Mouse (Mus musculus) midbrain, embryonic 12.5 days (tissue): ENCODE data around the gene Slc38a8. TPM values are rescaled to one million over a fixed set of nuclear protein-coding genes. Genes with fewer than 3 reads are reported as not detected.

Experiments
- ATAC-seq: fragments of 200-750 bp; cut with Nextera tagmentation; 2 replicates; pipeline ENCODE4 v1.8.0; 2017; ENCODE audit warnings: low read depth, moderate TSS enrichment, moderate library complexity; ENCODE audit not compliant: low FRiP score
- H3K27ac ChIP-seq: fragments of 300-500 bp; sonication (generic); replicated peaks from 2 replicates; pipeline ENCODE4 v1.5.1; 2016; ENCODE audit warnings: mild to moderate bottlenecking
- H3K27me3 ChIP-seq: fragments of 300-500 bp; sonication (generic); 2 replicates; pipeline ENCODE4 v1.6.1; 2016; ENCODE audit warnings: mild to moderate bottlenecking
- H3K36me3 ChIP-seq: fragments of 300-500 bp; sonication (generic); 2 replicates; pipeline ENCODE4 v1.6.1; 2016
- H3K4me1 ChIP-seq: fragments of 300-500 bp; sonication (generic); 2 replicates; pipeline ENCODE4 v1.6.1; 2016
- H3K4me2 ChIP-seq: fragments of 300-500 bp; sonication (generic); replicated peaks from 2 replicates; pipeline ENCODE4 v1.6.1; 2016; ENCODE audit warnings: mild to moderate bottlenecking, moderate library complexity
- H3K4me3 ChIP-seq: fragments of 300-500 bp; sonication (generic); 2 replicates; pipeline ENCODE4 v1.5.1; 2016; ENCODE audit warnings: mild to moderate bottlenecking
- H3K9ac ChIP-seq: fragments of 300-500 bp; sonication (generic); replicated peaks from 2 replicates; pipeline ENCODE4 v1.6.1; 2016; ENCODE audit warnings: mild to moderate bottlenecking, moderate library complexity
- H3K9me3 ChIP-seq: fragments of 300-500 bp; sonication (generic); 2 replicates; pipeline ENCODE4 v1.6.1; 2016; ENCODE audit warnings: mild to moderate bottlenecking
- WGBS: fragments of 180-500 bp; shearing (Covaris S2); methylation state at CpG from one replicate; pipeline ENCODE4 v1.1.7; 2016; 5-methylcytosine and 5-hydroxymethylcytosine counted together
- polyA plus RNA-seq: library from polyadenylated mRNA; unstranded; fragments of >200 nt; fragmentation: Nextera tagmentation; extraction: Ambion mirVana; gene quantifications from 2 replicates; pipeline ENCODE4 v1.2.1, GENCODE M21; 2016

Gene Slc38a8
- polyA plus RNA-seq, 1 experiment from 2014 or later = 0.15 TPM

DNA sequence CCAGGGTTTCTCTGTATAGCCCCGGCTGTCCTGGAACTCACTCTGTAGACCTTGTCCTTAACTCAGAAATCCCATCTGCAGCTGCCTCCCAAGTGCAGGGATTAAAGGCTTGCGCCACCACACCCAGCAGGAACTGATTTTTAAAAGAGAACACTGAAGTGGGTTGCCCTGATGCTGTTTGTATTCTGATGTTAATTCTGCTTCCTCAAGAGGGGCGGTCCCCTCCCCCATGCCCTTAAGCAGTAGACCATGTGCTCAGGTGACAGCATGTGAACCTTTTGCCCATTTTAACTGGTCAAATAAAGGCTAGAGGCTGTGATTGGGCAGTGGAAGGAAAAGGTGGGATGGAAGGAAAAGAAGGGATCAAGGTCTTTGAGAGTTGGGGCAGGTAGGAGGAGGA, 14.3 kb upstream of the Slc38a8 start:
- H3K4me3 ChIP-seq = no peak overlapping the region
- H3K4me1 ChIP-seq = peaks cover 14% of the 10 kb centered on the region
- no peak overlapping the region for H3K9ac ChIP-seq
- H3K27me3 ChIP-seq = no peaks in the 10 kb centered on the region
- H3K27ac ChIP-seq = peak overlapping the region; percentile 39; the same call in 1 of the 2 replicates
- no peak overlapping the region for H3K4me2 ChIP-seq
- no peaks in the 10 kb centered on the region for H3K9me3 ChIP-seq
- no peak for ATAC-seq
- H3K36me3 ChIP-seq = peaks cover 98% of the 10 kb centered on the region
- WGBS = 33% methylated on average over 3 of the region's 3 CpGs

DNA sequence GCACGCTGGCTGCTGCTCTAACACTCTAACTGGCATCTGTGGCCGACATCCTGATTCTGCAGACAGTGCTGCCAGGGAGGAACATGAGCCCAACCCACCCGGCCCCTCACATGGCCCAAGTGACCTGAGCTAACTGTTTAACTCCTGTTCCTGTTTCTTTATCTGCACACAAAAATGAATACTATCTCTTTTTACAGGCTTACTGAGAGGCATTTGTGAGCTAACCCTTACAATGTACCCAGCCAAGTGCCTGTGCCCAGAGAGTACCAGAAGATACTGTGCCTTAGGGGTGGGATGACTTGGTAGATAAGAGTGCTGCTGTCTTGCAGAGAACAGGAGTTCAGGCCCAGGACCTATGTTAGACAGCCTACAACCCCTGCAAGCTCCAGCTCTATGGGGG, 13.4 kb upstream of the Slc38a8 start:
- peak overlapping the region; percentile 39; the same call in 1 of the 2 replicates for H3K27ac ChIP-seq
- H3K27me3 ChIP-seq = no peaks in the 10 kb centered on the region
- no peak overlapping the region for H3K9ac ChIP-seq
- H3K9me3 ChIP-seq = no peaks in the 10 kb centered on the region
- H3K4me1 ChIP-seq = peaks cover 14% of the 10 kb centered on the region
- no peak overlapping the region for H3K4me3 ChIP-seq
- no peak overlapping the region for H3K4me2 ChIP-seq
- 89% methylated on average over 3 of the region's 3 CpGs for WGBS
- no peak for ATAC-seq
- peaks cover 98% of the 10 kb centered on the region for H3K36me3 ChIP-seq

DNA sequence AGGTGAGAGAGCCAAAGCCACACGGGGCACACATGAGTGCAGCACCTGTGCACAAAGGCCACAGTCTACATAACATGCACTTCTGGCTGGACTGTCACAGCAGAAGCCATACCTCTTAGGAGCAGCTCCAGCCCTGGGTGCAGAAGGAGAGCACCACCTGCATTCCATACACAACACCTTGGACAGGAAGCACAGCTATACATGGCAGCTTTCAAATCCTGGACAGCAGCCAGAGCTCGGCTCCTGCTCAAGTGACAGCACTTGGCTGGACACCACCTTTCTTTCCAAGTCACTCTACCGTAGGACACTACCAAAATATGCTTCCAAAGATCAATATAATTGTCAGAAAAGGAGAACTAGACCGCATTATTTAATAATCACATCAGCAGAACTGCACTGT, 11.9 kb upstream of the Slc38a8 start:
- 96% methylated on average over 4 of the region's 4 CpGs for WGBS
- no peak for ATAC-seq
- H3K4me1 ChIP-seq = peaks cover 14% of the 10 kb centered on the region
- H3K4me2 ChIP-seq = no peak overlapping the region
- no peaks in the 10 kb centered on the region for H3K9me3 ChIP-seq
- H3K4me3 ChIP-seq = no peak overlapping the region
- H3K27ac ChIP-seq = no peak overlapping the region
- H3K27me3 ChIP-seq = no peaks in the 10 kb centered on the region
- no peak overlapping the region for H3K9ac ChIP-seq
- peaks cover 98% of the 10 kb centered on the region for H3K36me3 ChIP-seq

DNA sequence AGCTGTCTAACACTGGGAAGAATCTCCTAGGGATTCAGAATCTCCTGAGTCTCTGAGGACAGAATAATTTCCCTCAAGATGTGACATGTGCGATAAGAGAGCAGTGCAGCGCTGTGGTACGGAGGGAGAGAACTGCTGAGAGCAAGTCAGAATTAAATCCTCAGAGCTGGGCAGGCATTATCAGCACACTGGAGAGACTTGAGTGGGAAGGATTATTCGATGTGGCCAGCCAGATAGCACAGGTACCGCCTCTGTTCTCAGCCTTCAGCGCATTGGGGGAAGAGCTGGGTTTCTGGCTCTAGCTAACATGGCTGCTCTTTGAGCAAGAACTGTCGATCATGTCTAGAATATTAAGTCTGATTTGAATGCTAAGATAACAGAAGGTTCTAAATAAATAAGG, 10.2 kb upstream of the Slc38a8 start:
- Histone ChIP-seq H3K4me1 (peaks cover 14% of the 10 kb centered on the region), H3K9me3 (no peaks in the 10 kb centered on the region), H3K27ac (peak overlapping the region; percentile 46), H3K9ac (no peak overlapping the region), H3K36me3 (peaks cover 94% of the 10 kb centered on the region), H3K4me2 (no peak overlapping the region), H3K4me3 (no peak overlapping the region), H3K27me3 (no peaks in the 10 kb centered on the region)
- ATAC-seq = no peak
- 88% methylated on average over 7 of the region's 7 CpGs for WGBS

DNA sequence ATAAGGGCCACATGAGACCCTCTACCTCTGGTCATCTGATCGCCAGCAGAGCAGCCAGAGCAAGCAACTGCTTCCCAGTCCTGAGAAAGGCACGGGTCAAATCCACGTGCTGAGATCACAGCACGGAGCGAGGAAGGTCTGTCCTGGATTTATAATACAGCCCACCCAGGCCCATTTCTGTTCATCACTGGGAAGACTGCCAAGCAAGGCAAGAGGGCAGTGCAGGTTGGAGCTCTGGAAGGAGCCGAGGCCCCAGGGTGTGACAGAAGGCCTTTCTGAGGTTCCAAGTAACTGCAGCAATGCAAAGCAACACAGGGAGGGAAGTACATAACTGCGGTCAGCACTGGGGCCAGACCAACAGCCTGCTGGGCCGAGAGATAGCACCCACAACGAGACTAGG, 9.0 kb upstream of the Slc38a8 start:
- no peak overlapping the region for H3K27ac ChIP-seq
- no peaks in the 10 kb centered on the region for H3K27me3 ChIP-seq
- no peak overlapping the region for H3K4me2 ChIP-seq
- H3K36me3 ChIP-seq = peaks cover 90% of the 10 kb centered on the region
- no peak overlapping the region for H3K9ac ChIP-seq
- no peak overlapping the region for H3K4me3 ChIP-seq
- peaks cover 13% of the 10 kb centered on the region for H3K4me1 ChIP-seq
- 94% methylated on average over 9 of the region's 9 CpGs for WGBS
- H3K9me3 ChIP-seq = no peaks in the 10 kb centered on the region
- no peak for ATAC-seq

DNA sequence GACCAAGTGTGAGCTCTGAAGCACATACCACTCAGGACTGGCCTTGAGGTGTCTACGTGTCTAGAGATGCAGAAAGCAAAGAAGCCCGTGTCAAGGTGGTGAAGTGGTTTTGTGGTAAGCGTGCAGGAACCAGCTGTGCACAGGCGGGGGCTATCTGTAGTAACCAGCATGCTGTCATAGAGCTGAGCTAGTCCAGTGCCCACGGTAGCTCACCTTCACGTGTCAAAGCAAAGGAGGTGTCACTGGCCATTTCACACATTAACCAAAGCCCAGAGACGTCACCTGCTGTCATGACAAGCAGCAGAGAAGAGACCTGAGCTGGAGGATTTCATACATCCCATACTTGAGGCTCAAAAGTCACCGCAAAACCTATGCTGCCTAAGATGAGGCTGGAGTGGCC, 4.6 kb upstream of the Slc38a8 start:
- Histone ChIP-seq H3K9ac (no peak overlapping the region), H3K4me2 (no peak overlapping the region), H3K27me3 (no peaks in the 10 kb centered on the region; the same call in 1 of the 2 replicates), H3K4me3 (no peak overlapping the region), H3K4me1 (peaks cover 47% of the 10 kb centered on the region), H3K9me3 (no peaks in the 10 kb centered on the region), H3K36me3 (peaks cover 50% of the 10 kb centered on the region), H3K27ac (no peak overlapping the region)
- WGBS = 85% methylated on average over 8 of the region's 8 CpGs
- ATAC-seq = no peak

DNA sequence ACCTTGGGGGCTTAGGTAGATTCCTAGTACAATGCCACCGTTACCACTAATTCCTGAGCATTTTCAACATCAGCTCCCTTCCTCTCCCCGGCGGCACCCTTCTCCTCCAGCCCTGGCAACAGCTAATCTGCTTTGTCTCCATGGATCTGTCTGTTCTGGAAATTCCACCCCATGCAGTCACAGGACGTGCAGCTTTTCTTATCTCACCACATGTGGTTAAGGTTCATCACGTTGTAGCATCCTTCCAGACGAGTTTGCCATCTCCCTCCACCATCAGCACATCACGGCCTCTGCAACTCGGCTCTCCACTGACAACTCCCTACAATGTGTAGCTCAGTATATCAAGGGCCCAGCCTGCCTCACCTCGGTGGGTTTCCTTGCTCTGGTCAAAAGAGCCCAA, 4.0 kb upstream of the Slc38a8 start:
- Histone ChIP-seq H3K9me3 (no peaks in the 10 kb centered on the region), H3K36me3 (peaks cover 44% of the 10 kb centered on the region), H3K27me3 (no peaks in the 10 kb centered on the region; the same call in 1 of the 2 replicates), H3K27ac (peak overlapping the region; percentile 35; the same call in 1 of the 2 replicates), H3K4me3 (no peak overlapping the region), H3K9ac (no peak overlapping the region), H3K4me2 (no peak overlapping the region), H3K4me1 (peaks cover 48% of the 10 kb centered on the region)
- WGBS = 15% methylated on average over 9 of the region's 9 CpGs
- ATAC-seq = no peak

DNA sequence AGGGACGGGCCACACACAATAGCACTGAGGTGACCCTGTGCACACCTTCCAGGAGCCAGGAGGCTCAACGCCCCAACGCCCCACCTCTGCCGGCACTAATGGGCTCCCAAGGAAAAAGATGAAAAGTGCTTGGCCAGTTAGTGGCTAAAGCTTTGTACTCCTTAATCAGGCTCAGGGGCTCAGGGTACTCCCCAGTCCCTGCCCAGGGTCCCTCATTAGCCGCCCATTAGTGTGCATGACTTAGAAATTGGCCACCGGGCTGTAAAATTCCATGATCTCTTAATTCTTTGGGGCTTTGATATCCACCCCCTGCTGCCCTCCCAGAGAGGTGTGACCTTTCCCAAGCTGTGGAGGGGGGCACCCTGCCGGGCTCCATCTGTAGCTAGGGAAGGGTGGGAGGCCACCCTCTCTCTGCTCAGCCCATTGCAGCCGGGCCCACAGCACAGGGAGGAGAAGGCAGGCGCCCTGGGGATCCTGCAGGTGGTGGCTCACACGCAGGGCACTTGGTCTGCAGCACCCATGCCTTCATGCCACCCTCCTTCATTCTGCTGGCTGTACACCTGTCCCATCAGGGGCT, 1.8 kb upstream of the Slc38a8 start:
- Histone ChIP-seq H3K4me1 (peaks cover 50% of the 10 kb centered on the region), H3K36me3 (peaks cover 22% of the 10 kb centered on the region), H3K4me2 (no peak overlapping the region), H3K9me3 (no peaks in the 10 kb centered on the region), H3K9ac (no peak overlapping the region), H3K27me3 (no peaks in the 10 kb centered on the region; the same call in 1 of the 2 replicates), H3K4me3 (no peak overlapping the region), H3K27ac (no peak overlapping the region)
- 35% methylated on average over 10 of the region's 10 CpGs for WGBS
- ATAC-seq = peak; percentile 42; the same call in 1 of the 2 replicates

DNA sequence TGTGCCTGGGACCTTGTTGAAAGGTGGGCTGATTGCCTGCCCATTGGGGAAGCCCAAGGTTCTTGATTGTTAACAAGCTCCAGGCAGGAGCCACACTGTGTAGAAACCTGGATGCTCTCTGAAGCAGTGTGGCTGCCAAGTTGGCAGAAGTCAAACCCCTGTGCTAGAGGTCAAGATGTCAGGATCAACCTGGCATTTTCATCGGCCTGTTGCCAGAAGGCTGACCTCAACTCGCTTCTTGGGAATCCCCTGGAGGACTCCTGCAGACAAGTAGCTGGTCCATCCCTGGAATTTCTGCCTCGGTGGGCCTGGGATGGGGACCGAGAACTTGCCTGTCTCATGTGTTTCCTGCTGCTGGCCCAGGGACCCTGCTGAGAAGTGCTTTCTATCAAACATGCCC, 613 bp upstream of the Slc38a8 start:
- H3K27ac ChIP-seq = no peak overlapping the region
- WGBS = 64% methylated on average over 4 of the region's 4 CpGs
- no peak for ATAC-seq

DNA sequence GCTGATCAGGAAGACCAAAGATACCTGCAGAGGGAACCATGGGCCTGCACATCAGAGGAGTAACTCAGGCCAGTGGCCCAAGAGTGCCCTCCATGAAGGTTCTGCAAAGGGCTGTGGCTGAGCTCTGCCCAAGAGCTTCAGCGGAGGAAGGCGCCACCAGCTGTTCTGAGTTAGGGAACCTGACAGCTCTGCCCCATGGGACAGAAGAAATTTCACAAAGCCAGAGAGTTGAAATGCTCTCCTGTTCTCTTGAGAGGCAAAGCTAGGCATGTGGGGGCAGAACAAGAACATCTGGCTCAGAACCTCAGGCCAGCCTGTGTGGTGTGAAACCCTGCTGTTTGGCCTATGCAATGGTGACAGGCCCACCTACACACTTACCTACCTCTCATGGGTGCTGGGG, 1.7 kb downstream of the Slc38a8 start:
- H3K4me2 ChIP-seq = no peak overlapping the region
- peaks cover 6% of the 10 kb centered on the region; the same call in 1 of the 2 replicates for H3K27me3 ChIP-seq
- no peaks in the 10 kb centered on the region for H3K9me3 ChIP-seq
- peaks cover 44% of the 10 kb centered on the region for H3K4me1 ChIP-seq
- WGBS = 95% methylated on average over 2 of the region's 2 CpGs
- H3K4me3 ChIP-seq = no peak overlapping the region
- no peak overlapping the region for H3K27ac ChIP-seq
- no peak for ATAC-seq
- 0 out of 2 replicates have a peak, but pooled peaks cover 4% of the 10 kb centered on the region for H3K36me3 ChIP-seq
- no peak overlapping the region for H3K9ac ChIP-seq

More for the DNA sequence above, 613 bp upstream of the Slc38a8 start:
- Histone ChIP-seq H3K4me1 (peaks cover 56% of the 10 kb centered on the region), H3K4me2 (no peak overlapping the region), H3K9ac (no peak overlapping the region), H3K27me3 (peaks cover 4% of the 10 kb centered on the region; the same call in 1 of the 2 replicates), H3K9me3 (no peaks in the 10 kb centered on the region), H3K36me3 (peaks cover 12% of the 10 kb centered on the region; the same call in 1 of the 2 replicates), H3K4me3 (no peak overlapping the region)

DNA sequence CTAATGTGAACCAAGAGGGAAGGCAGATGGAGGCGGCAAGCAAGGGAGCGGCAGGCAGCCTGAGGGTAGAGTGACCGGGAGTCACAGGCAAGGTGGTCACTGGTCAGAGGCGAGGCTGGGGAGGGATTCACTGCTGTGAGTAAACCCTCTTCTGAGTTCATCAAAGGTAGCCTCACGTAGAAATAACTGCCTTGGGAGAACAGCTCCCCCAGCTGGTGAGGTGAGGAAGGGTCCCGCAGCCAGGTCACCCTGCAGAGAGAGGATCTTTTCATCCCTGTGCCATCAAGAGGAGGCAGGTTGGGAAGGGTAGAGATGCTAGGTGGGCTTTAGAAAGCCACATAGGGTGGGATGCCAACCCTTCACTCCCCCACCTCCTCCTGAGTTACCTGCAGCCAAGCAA, 4.7 kb downstream of the Slc38a8 start:
- no peak overlapping the region for H3K9ac ChIP-seq
- H3K36me3 ChIP-seq = no peaks in the 10 kb centered on the region
- no peaks in the 10 kb centered on the region for H3K9me3 ChIP-seq
- H3K27ac ChIP-seq = no peak overlapping the region
- peaks cover 14% of the 10 kb centered on the region for H3K4me1 ChIP-seq
- WGBS = 23% methylated on average over 6 of the region's 6 CpGs
- H3K4me2 ChIP-seq = no peak overlapping the region
- H3K27me3 ChIP-seq = peaks cover 12% of the 10 kb centered on the region; the same call in 1 of the 2 replicates
- no peak for ATAC-seq
- no peak overlapping the region for H3K4me3 ChIP-seq

DNA sequence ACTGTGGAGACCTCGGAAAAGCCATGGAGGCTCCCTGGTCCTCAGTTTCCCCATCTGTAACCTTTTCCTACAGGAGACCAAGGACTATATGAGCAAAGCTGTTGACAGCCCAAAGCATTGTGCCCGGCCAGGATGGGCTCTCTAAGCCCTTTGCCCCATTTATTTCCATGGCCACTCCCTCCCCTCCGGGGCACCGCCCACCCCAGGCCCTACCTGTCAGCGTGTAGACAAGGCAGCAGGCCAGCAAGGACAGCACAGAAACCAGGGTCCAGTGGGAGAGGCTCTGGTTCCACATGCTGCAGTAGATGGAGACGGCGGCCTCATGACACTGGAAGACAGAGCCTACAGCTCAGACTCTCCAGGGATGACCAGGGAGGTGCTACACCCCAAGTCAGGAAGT, 14.4 kb downstream of the Slc38a8 start:
- Histone ChIP-seq H3K36me3 (no peaks in the 10 kb centered on the region), H3K4me2 (no peak overlapping the region), H3K9me3 (no peaks in the 10 kb centered on the region), H3K4me1 (peaks cover 7% of the 10 kb centered on the region; the same call in 1 of the 2 replicates), H3K27ac (no peak overlapping the region), H3K9ac (no peak overlapping the region), H3K4me3 (no peak overlapping the region), H3K27me3 (peaks cover 5% of the 10 kb centered on the region)
- WGBS = 81% methylated on average over 7 of the region's 7 CpGs
- ATAC-seq = no peak
